ENCODE assay signal across 8 mouse cellular contexts in genomic region chr7:89403053-89403972, GRCm38 (mm10). TPM values are rescaled to one million over a fixed set of nuclear protein-coding genes. Genes with fewer than 3 reads are reported as not detected.
DNase-seq lines count a peak whose midpoint lies in the region; ATAC-seq and TF ChIP-seq lines count a peak whose summit lies in the region.

No protein-coding gene starts in this region.

- peak overlapping the region; percentile 75 for H3K9ac ChIP-seq in hindbrain, embryonic 12.5 days

- no peaks in the 10 kb centered on the region for H3K27me3 ChIP-seq in cerebellum, adult 2 months (ENCODE audit: control insufficient read depth, insufficient read depth, low read length)
- peaks cover 11% of the 10 kb centered on the region for H3K27me3 ChIP-seq in hindbrain, embryonic 12.5 days

- H3K4me1 ChIP-seq in cerebellum, adult 2 months (ENCODE audit: control insufficient read depth, insufficient read depth, low read length): no peaks in the 10 kb centered on the region
- peaks cover 9% of the 10 kb centered on the region; the same call in 1 of the 2 replicates for H3K4me1 ChIP-seq in hindbrain, embryonic 12.5 days

- 0 out of 2 replicates have a peak, but pooled peaks have one; percentile 20 for TF ChIP-seq POLR2A in cerebellum, adult 2 months (IDR thresholded peaks at IDR 0.05; ENCODE audit: borderline replicate concordance, insufficient read depth, low read length)

- peak overlapping the region; percentile 79 for H3K4me3 ChIP-seq in cerebellum, adult 2 months (replicated peaks; ENCODE audit: insufficient read depth, low read depth, low read length)
- peak overlapping the region; percentile 69 for H3K4me3 ChIP-seq in hindbrain, embryonic 12.5 days

- DNase-seq in NIH3T3 (ENCODE audit: low read depth): peak; percentile 27
- peak; percentile 77 to 78 for DNase-seq in cerebellum, adult 2 months
- DNase-seq in frontal cortex, postnatal 14 days (ENCODE audit: low spot score in 2 of 2): peak; percentile 19 to 48
- peak; percentile 28 for DNase-seq in left cerebral cortex, adult 11 months (ENCODE audit: low spot score)
- DNase-seq in lung, postnatal 25 days (ENCODE audit: low spot score): peak; percentile 90
- peak; percentile 83 for DNase-seq in retina, adult 2 months (ENCODE audit: low read depth, low spot score)
- DNase-seq in thymus, postnatal 36 days: peak; percentile 46 to 47

- ATAC-seq in hindbrain, embryonic 12.5 days (ENCODE audit: low FRiP score): peak; percentile 88

- no peaks in the 10 kb centered on the region for H3K9me3 ChIP-seq in hindbrain, embryonic 12.5 days (replicated peaks)

- H3K27ac ChIP-seq in cerebellum, adult 2 months (ENCODE audit: insufficient read depth, low read length): peak overlapping the region; percentile 82
- peak overlapping the region; percentile 70 for H3K27ac ChIP-seq in hindbrain, embryonic 12.5 days

- H3K4me2 ChIP-seq in hindbrain, embryonic 12.5 days (replicated peaks): peak overlapping the region; percentile 100

- no peak for TF ChIP-seq CTCF in cerebellum, adult 2 months (IDR thresholded peaks at IDR 0.05; ENCODE audit: borderline replicate concordance, insufficient read depth, low read depth, low read length)

- 0 out of 2 replicates have a peak, but pooled peaks cover 4% of the 10 kb centered on the region for H3K36me3 ChIP-seq in hindbrain, embryonic 12.5 days

- WGBS in cerebellum, adult 2 months: 5% methylated on average over 52 of the region's 52 CpGs
- WGBS in hindbrain, embryonic 12.5 days: 5% methylated on average over 52 of the region's 52 CpGs

RNA-seq across cellular contexts. Expression of gene Tmem135, which starts 0.7 kb away (rescaled TPM):
- polyA plus RNA-seq in cerebellum, adult 2 months (2012; rRNA removed): 41.2 and 42.7 TPM in 2 replicates
- polyA plus RNA-seq in hindbrain, embryonic 12.5 days (2016; fragmentation: Nextera tagmentation; extraction: Ambion mirVana): 21.9 and 22.8 TPM in 2 replicates

RNA-seq across cellular contexts. Expression of gene Fzd4, which starts 0.8 kb away (rescaled TPM):
- polyA plus RNA-seq in cerebellum, adult 2 months (2012; rRNA removed): 5.6 and 6.4 TPM in 2 replicates
- polyA plus RNA-seq in hindbrain, embryonic 12.5 days (2016; fragmentation: Nextera tagmentation; extraction: Ambion mirVana): 4.6 and 5.9 TPM in 2 replicates

Comparison
In these comparisons a context has a peak if more than half of its experiments do, and no peak if none do; other contexts are left out.
1. Peak in every context shown above with its lines: DNase-seq, ATAC-seq, H3K4me3 ChIP-seq and H3K27ac ChIP-seq.
2. DNase-seq: peak in every context shown above with its lines; median percentile 90 in lung, postnatal 25 days; 83 in retina, adult 2 months; 78 in cerebellum, adult 2 months; 46 in thymus, postnatal 36 days; 34 in frontal cortex, postnatal 14 days; 28 in left cerebral cortex, adult 11 months; 27 in NIH3T3.